Mouse (Mus musculus) kidney, adult 2 months (tissue): ENCODE measurements around the gene Kctd12b. TPM values are rescaled to one million over a fixed set of nuclear protein-coding genes. Genes with fewer than 3 reads are reported as not detected.
"Not testable (repeated sequence)": the region's sequence is repeated elsewhere in the genome, so short reads cannot be mapped to it uniquely, and the experiment has no call there.

ENCODE experiments used
- DNase-seq: peaks from one replicate; pipeline ENCODE4 v3.0.0; 2021
- H3K27ac ChIP-seq: fragments of 200-500 bp; 2 replicates; pipeline ENCODE4 v1.5.1; 2012; ENCODE audit warnings: low read depth, low read length, control low read depth, inconsistent platforms; ENCODE audit not compliant: insufficient read depth
- H3K27me3 ChIP-seq: fragments of 200-500 bp; replicated peaks from 2 replicates; pipeline ENCODE4 v1.6.1; 2012; ENCODE audit warnings: mild to moderate bottlenecking, moderate library complexity, low read length, inconsistent platforms; ENCODE audit not compliant: control insufficient read depth, insufficient read depth
- H3K36me3 ChIP-seq: fragments of 200-500 bp; 2 replicates; pipeline ENCODE4 v1.6.1; 2012; ENCODE audit warnings: mild to moderate bottlenecking, moderate library complexity, low read length, inconsistent platforms; ENCODE audit not compliant: control insufficient read depth, insufficient read depth
- H3K4me1 ChIP-seq: fragments of 200-500 bp; 2 replicates; pipeline ENCODE4 v1.6.1; 2011; ENCODE audit warnings: low read length; ENCODE audit not compliant: control insufficient read depth, insufficient read depth
- H3K4me3 ChIP-seq: fragments of 200-500 bp; 2 replicates; pipeline ENCODE4 v1.5.1; 2011; ENCODE audit warnings: mild to moderate bottlenecking, low read depth, low read length, control low read depth; ENCODE audit not compliant: insufficient read depth
- CTCF ChIP-seq: fragments of 200-500 bp; conservative IDR thresholded peaks from 2 replicates; pipeline ENCODE4 v1.5.1; 2011; ENCODE audit warnings: low read depth, mild to moderate bottlenecking, control low read depth, low read length, moderate library complexity, mixed read lengths; ENCODE audit not compliant: insufficient read depth, insufficient read length
- POLR2A ChIP-seq: fragments of 200-500 bp; IDR thresholded peaks from one replicate; pipeline ENCODE4 v1.6.1; 2011; ENCODE audit warnings: low read depth, low read length, control low read depth
- WGBS: fragments of 180-500 bp; shearing (Covaris S2); methylation state at CpG from one replicate; pipeline ENCODE4 v1.1.7; 2018; 5-methylcytosine and 5-hydroxymethylcytosine counted together
- polyA plus RNA-seq: library from polyadenylated mRNA; depleted of rRNA; stranded (reverse); fragments of >200 nt; gene quantifications from 2 replicates; pipeline ENCODE4 v1.2.3, GENCODE M21; 2012; rRNA removed

Gene Kctd12b
- polyA plus RNA-seq, 1 experiment, result 5.0 TPM

- no peak for DNase-seq
- H3K36me3 ChIP-seq, result no peaks in the 10 kb centered on the region
- H3K27me3 ChIP-seq, result no peaks in the 10 kb centered on the region
- TF ChIP-seq CTCF (peak; percentile 47), POLR2A (no peak)
- 10% methylated on average over 4 of the region's 4 CpGs for WGBS
- no peak overlapping the region for H3K4me3 ChIP-seq
- H3K27ac ChIP-seq, result no peak overlapping the region
- H3K4me1 ChIP-seq, result no peaks in the 10 kb centered on the region
Measured at GRCm38 (mm10) chrX:153707735-153708134, 11.5 kb upstream of the Kctd12b start.

- no peaks in the 10 kb centered on the region for H3K27me3 ChIP-seq
- no peaks in the 10 kb centered on the region; the same call in 1 of the 2 replicates for H3K4me1 ChIP-seq
- H3K4me3 ChIP-seq, result no peak overlapping the region
- no peaks in the 10 kb centered on the region for H3K36me3 ChIP-seq
- TF ChIP-seq CTCF, result no peak
- no peak for TF ChIP-seq POLR2A
- WGBS, result 87% methylated on average over 3 of the region's 3 CpGs
- H3K27ac ChIP-seq, result no peak overlapping the region
- no peak for DNase-seq
Measured at GRCm38 (mm10) chrX:153700463-153700862, 4.3 kb upstream of the Kctd12b start.

- WGBS, result 82% methylated on average over 2 of the region's 2 CpGs
- H3K36me3 ChIP-seq, H3K4me1 ChIP-seq, H3K4me3 ChIP-seq, DNase-seq, H3K27me3 ChIP-seq, H3K27ac ChIP-seq: not testable (repeated sequence)
Measured at GRCm38 (mm10) chrX:153668233-153668632, 28.0 kb downstream of the Kctd12b start.

- no peaks in the 10 kb centered on the region for H3K4me1 ChIP-seq
- no peaks in the 10 kb centered on the region for H3K27me3 ChIP-seq
- H3K4me3 ChIP-seq, result no peak overlapping the region
- no peak for DNase-seq
- H3K27ac ChIP-seq, result no peak overlapping the region
- 89% methylated on average over 3 of the region's 3 CpGs for WGBS
- no peaks in the 10 kb centered on the region for H3K36me3 ChIP-seq
- TF ChIP-seq POLR2A (no peak), CTCF (no peak)
Measured at GRCm38 (mm10) chrX:153664903-153665302, 31.3 kb downstream of the Kctd12b start.

- Histone ChIP-seq H3K27me3 (no peaks in the 10 kb centered on the region), H3K4me3 (no peak overlapping the region), H3K27ac (no peak overlapping the region), H3K4me1 (no peaks in the 10 kb centered on the region), H3K36me3 (no peaks in the 10 kb centered on the region)
- no peak for DNase-seq
- WGBS, result 80% methylated on average over 3 of the region's 3 CpGs
- TF ChIP-seq POLR2A (no peak), CTCF (no peak)
Measured at GRCm38 (mm10) chrX:153656949-153657348, 39.2 kb downstream of the Kctd12b start.

GRCm38 (mm10) chrX:153640615-153641014, 55.6 kb downstream of the Kctd12b start:
- WGBS, result 78% methylated on average over 3 of the region's 3 CpGs
- DNase-seq, result no peak
- Histone ChIP-seq H3K27ac (no peak overlapping the region), H3K36me3 (no peaks in the 10 kb centered on the region), H3K27me3 (no peaks in the 10 kb centered on the region), H3K4me3 (no peak overlapping the region), H3K4me1 (no peaks in the 10 kb centered on the region)
- 0 out of 2 replicates have a peak, but pooled peaks have one; percentile 7 for TF ChIP-seq CTCF
- no peak for TF ChIP-seq POLR2A

- Histone ChIP-seq H3K36me3 (no peaks in the 10 kb centered on the region), H3K27ac (no peak overlapping the region), H3K4me3 (no peak overlapping the region), H3K27me3 (no peaks in the 10 kb centered on the region), H3K4me1 (no peaks in the 10 kb centered on the region)
- 0% methylated on average over 1 of the region's 1 CpGs for WGBS
- TF ChIP-seq CTCF (no peak), POLR2A (no peak)
- peak; percentile 44 for DNase-seq
Measured at GRCm38 (mm10) chrX:153636247-153636646, 59.9 kb downstream of the Kctd12b start.

Other genes starting within 250 kb of the Kctd12b start
- 26.0 and 28.7 TPM in 2 replicates for gene Ubqln2, start 198.2 kb downstream of the Kctd12b start, polyA plus RNA-seq
- gene Cypt3, start 137.8 kb downstream of the Kctd12b start, polyA plus RNA-seq, result not detected in 2 replicates
- gene Nbdy, start 27.2 kb upstream of the Kctd12b start, polyA plus RNA-seq, result 33.3 and 36.1 TPM in 2 replicates
- gene Spin2c, start 135.8 kb upstream of the Kctd12b start, polyA plus RNA-seq, result 0.69 TPM in 2 replicates